Mouse (Mus musculus) stomach, embryonic 14.5 days (tissue): ENCODE measurements around the gene Cdip1. TPM values are rescaled to one million over a fixed set of nuclear protein-coding genes. Genes with fewer than 3 reads are reported as not detected.

ENCODE experiments used
- ATAC-seq: fragments of 200-750 bp; cut with Nextera tagmentation; 2 replicates; pipeline ENCODE4 v1.8.0; 2017; ENCODE audit warnings: low read depth, moderate TSS enrichment; ENCODE audit not compliant: insufficient number of reproducible peaks, insufficient read depth, low FRiP score
- H3K27ac ChIP-seq: fragments of 300-500 bp; sonication (generic); 2 replicates; pipeline ENCODE4 v1.5.1; 2014; ENCODE audit warnings: mild to moderate bottlenecking, low read length, moderate library complexity, mixed read lengths
- H3K27me3 ChIP-seq: fragments of 300-500 bp; sonication (generic); 2 replicates; pipeline ENCODE4 v1.6.1; 2014; ENCODE audit warnings: low read length, control low read depth, mixed read lengths; ENCODE audit not compliant: control insufficient read depth, insufficient read depth
- H3K36me3 ChIP-seq: fragments of 300-500 bp; sonication (generic); 2 replicates; pipeline ENCODE4 v1.6.1; 2014; ENCODE audit warnings: mild to moderate bottlenecking, control low read depth, low read length, moderate library complexity, mixed read lengths; ENCODE audit not compliant: control insufficient read depth, insufficient read depth
- H3K4me1 ChIP-seq: fragments of 300-500 bp; sonication (generic); 2 replicates; pipeline ENCODE4 v1.6.1; 2014; ENCODE audit warnings: low read length, control low read depth, mixed read lengths; ENCODE audit not compliant: control insufficient read depth, insufficient read depth
- H3K4me2 ChIP-seq: fragments of 300-500 bp; sonication (generic); replicated peaks from 2 replicates; pipeline ENCODE4 v1.6.1; 2014; ENCODE audit warnings: low read depth, low read length, control low read depth
- H3K4me3 ChIP-seq: fragments of 300-500 bp; sonication (generic); 2 replicates; pipeline ENCODE4 v1.5.1; 2014; ENCODE audit warnings: low read depth, low read length, control low read depth
- H3K9ac ChIP-seq: fragments of 300-500 bp; sonication (generic); replicated peaks from 2 replicates; pipeline ENCODE4 v1.6.1; 2014; ENCODE audit warnings: low read depth, mild to moderate bottlenecking, control low read depth, low read length, moderate library complexity, mixed read lengths
- H3K9me3 ChIP-seq: fragments of 300-500 bp; sonication (generic); 2 replicates; pipeline ENCODE4 v1.6.1; 2016; ENCODE audit warnings: low read depth, low read length, control low read depth; ENCODE audit not compliant: control insufficient read depth
- whole genome bisulfite sequencing: fragments of 180-500 bp; shearing (Covaris S2); extraction: QIAGEN DNeasy Blood & Tissue Kit; methylation state at CpG from one replicate; pipeline ENCODE4 v1.1.7; 2014; 5-methylcytosine and 5-hydroxymethylcytosine counted together
- polyA plus RNA-seq: library from polyadenylated mRNA; unstranded; fragments of >200 nt; fragmentation: Nextera tagmentation; extraction: Ambion mirVana; gene quantifications from 2 replicates; pipeline ENCODE4 v1.2.1, GENCODE M21; 2014

Gene Cdip1
- polyA plus RNA-seq, result 83.6 and 87.0 TPM in 2 replicates

- ATAC-seq, result peak; percentile 96
- 2% methylated on average over 51 of the region's 51 CpGs for WGBS
- no peaks in the 10 kb centered on the region for H3K27me3 ChIP-seq
- H3K4me1 ChIP-seq, result peaks cover 27% of the 10 kb centered on the region
- H3K9me3 ChIP-seq, result no peaks in the 10 kb centered on the region
- H3K4me2 ChIP-seq, result peak within 1 kb of the TSS; percentile 88
- H3K9ac ChIP-seq, result peak within 1 kb of the TSS; percentile 86
- peak within 1 kb of the TSS; percentile 90 for H3K4me3 ChIP-seq
- H3K27ac ChIP-seq, result peak within 1 kb of the TSS; percentile 98
- no peaks in the 10 kb centered on the region for H3K36me3 ChIP-seq
Measured at GRCm38 (mm10) chr16:4789810-4790559, at the start of gene Cdip1. Cdip1 (minus strand) TSS chr16:4790292.

DNA sequence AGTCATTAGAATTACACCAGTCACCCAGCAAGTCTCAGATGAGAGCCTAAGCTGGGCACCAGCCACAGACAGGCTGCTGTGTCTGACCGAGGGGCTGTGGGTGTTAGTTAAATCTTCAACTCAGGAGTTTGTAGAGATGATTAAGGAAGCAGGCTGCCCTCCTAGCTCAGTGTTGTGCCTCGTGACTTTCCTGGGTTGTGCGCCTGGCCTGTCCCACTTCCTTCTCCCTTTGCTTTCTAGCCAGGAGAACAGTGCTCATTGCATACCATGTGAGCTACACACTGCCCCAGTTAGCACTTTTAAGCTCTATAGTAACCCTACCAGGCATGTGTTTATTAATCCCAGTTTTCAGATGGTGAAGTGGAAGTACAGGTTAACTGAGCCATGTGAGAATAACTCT is 49.5 kb upstream of the Cdip1 start:
- 80% methylated on average over 3 of the region's 3 CpGs for whole genome bisulfite sequencing
- Histone ChIP-seq H3K27ac (no peak overlapping the region), H3K27me3 (no peaks in the 10 kb centered on the region), H3K4me3 (no peak overlapping the region), H3K9me3 (no peaks in the 10 kb centered on the region), H3K4me2 (no peak overlapping the region), H3K9ac (no peak overlapping the region), H3K36me3 (no peaks in the 10 kb centered on the region), H3K4me1 (no peaks in the 10 kb centered on the region)
- no peak for ATAC-seq

- WGBS, result 79% methylated on average over 3 of the region's 3 CpGs
- no peak for ATAC-seq
Measured at GRCm38 (mm10) chr16:4837631-4838030, 47.5 kb upstream of the Cdip1 start.

DNA sequence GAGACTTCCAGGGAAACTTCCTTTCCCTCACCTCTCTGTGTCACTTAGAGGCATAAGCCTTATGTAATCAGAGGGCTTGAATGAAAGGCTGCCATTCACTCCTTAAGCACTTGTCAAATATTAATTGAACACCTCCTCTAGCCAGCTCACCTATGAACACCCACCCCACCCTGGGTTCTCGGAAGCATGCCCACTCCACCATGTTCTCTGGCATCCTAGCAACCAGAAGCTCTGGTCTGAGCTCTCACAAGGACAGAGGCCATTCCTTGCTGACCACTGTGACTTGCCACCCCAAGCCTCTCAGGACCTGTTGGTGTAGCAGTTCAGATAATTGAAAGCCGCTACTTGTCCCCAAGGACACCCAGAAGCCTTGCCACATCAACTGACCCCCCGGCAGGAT is 45.1 kb upstream of the Cdip1 start, which contains the start of gene 4930562C15Rik:
TSS of gene 4930562C15Rik (plus strand) at position 226 of the 400 bp plus-strand sequence.
- no peak within 1 kb of the TSS for H3K4me2 ChIP-seq
- H3K4me1 ChIP-seq, result no peaks in the 10 kb centered on the region
- H3K9ac ChIP-seq, result no peak within 1 kb of the TSS
- H3K27me3 ChIP-seq, result no peaks in the 10 kb centered on the region
- ATAC-seq, result no peak
- WGBS, result 88% methylated on average over 3 of the region's 3 CpGs
- H3K27ac ChIP-seq, result no peak within 1 kb of the TSS
- no peaks in the 10 kb centered on the region for H3K36me3 ChIP-seq
- no peaks in the 10 kb centered on the region for H3K9me3 ChIP-seq
- no peak within 1 kb of the TSS for H3K4me3 ChIP-seq

More at GRCm38 (mm10) chr16:4837631-4838030, 47.5 kb upstream of the Cdip1 start:
- Histone ChIP-seq H3K27ac (no peak overlapping the region), H3K4me2 (no peak overlapping the region), H3K27me3 (no peaks in the 10 kb centered on the region), H3K4me1 (no peaks in the 10 kb centered on the region), H3K4me3 (no peak overlapping the region), H3K9me3 (no peaks in the 10 kb centered on the region), H3K9ac (no peak overlapping the region), H3K36me3 (no peaks in the 10 kb centered on the region)

- Histone ChIP-seq H3K9ac (no peak overlapping the region), H3K4me2 (no peak overlapping the region), H3K4me1 (no peaks in the 10 kb centered on the region), H3K9me3 (no peaks in the 10 kb centered on the region), H3K36me3 (no peaks in the 10 kb centered on the region), H3K27ac (no peak overlapping the region), H3K27me3 (no peaks in the 10 kb centered on the region), H3K4me3 (no peak overlapping the region)
- 71% methylated on average over 2 of the region's 2 CpGs for WGBS
- ATAC-seq, result no peak
Measured at GRCm38 (mm10) chr16:4833858-4834257, 43.8 kb upstream of the Cdip1 start.

GRCm38 (mm10) chr16:4831650-4832419 is 41.7 kb upstream of the Cdip1 start:
- Histone ChIP-seq H3K27me3 (no peaks in the 10 kb centered on the region), H3K4me1 (no peaks in the 10 kb centered on the region), H3K4me3 (no peak overlapping the region), H3K36me3 (no peaks in the 10 kb centered on the region), H3K27ac (no peak overlapping the region), H3K9me3 (no peaks in the 10 kb centered on the region), H3K4me2 (no peak overlapping the region), H3K9ac (no peak overlapping the region)
- peak; percentile 63 for ATAC-seq
- 54% methylated on average over 15 of the region's 15 CpGs for WGBS

DNA sequence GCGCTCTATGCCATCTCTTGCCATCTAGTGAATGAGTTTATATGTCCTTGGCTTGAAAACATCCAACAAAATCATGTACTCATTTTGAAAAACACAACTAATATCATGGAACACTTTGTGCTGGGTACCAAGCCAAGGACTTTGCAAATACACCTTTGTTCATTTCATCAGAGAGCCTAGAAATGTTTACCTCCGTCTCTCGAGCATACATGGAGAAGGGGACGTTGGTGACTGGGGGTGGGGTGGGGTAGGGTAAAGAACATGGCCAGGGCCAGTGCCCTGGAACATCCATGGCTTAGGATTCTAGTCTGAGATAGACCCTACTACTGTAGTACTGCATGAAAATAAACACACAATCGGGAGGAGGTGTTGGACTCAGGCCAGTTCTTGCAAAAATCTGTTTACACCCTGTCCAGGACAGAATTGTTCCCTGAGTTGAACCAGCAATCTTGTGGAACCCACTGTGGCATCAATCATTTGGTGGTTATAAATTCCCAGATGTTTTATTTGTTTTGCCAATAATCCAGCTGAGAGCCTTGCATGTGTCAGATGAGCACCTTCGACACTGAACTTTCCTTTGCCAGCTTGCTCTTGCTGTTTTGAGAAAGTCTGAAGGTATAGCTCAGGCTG is 39.3 kb upstream of the Cdip1 start:
- no peaks in the 10 kb centered on the region for H3K27me3 ChIP-seq
- no peak overlapping the region for H3K4me2 ChIP-seq
- 66% methylated on average over 6 of the region's 6 CpGs for WGBS
- H3K36me3 ChIP-seq, result no peaks in the 10 kb centered on the region
- no peak for ATAC-seq
- H3K9ac ChIP-seq, result no peak overlapping the region
- no peaks in the 10 kb centered on the region for H3K4me1 ChIP-seq
- H3K27ac ChIP-seq, result no peak overlapping the region
- no peak overlapping the region for H3K4me3 ChIP-seq
- no peaks in the 10 kb centered on the region for H3K9me3 ChIP-seq

DNA sequence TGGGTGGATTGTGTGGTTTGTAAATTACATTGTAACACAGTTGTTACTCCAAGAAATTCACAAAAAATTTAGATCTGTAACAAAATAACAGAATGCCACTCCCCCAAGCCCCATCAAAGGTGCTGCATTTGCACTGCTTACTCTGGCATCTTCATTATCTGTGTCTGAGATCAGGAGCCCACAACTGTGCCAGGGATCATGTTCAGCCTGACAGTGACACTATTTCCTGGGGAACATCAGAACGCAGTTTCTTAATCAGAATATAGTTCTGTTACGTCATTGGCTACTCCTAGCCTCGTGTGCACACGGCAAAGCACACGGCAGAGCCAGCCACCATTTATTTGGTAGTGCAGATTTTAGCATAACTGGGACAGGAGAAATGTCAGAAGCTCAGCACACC is 37.5 kb upstream of the Cdip1 start:
- ATAC-seq, result no peak
- no peaks in the 10 kb centered on the region for H3K36me3 ChIP-seq
- WGBS, result 90% methylated on average over 5 of the region's 5 CpGs

More for the DNA sequence above, 37.5 kb upstream of the Cdip1 start:
- H3K27ac ChIP-seq, result no peak overlapping the region
- H3K4me1 ChIP-seq, result no peaks in the 10 kb centered on the region
- no peak overlapping the region for H3K9ac ChIP-seq
- H3K4me2 ChIP-seq, result no peak overlapping the region
- no peaks in the 10 kb centered on the region for H3K27me3 ChIP-seq
- no peaks in the 10 kb centered on the region for H3K9me3 ChIP-seq
- no peak overlapping the region for H3K4me3 ChIP-seq
